8 mouse cellular contexts compared by ENCODE assay signal in genomic region chr7:6330458-6331232, GRCm38 (mm10). TPM values are rescaled to one million over a fixed set of nuclear protein-coding genes. Genes with fewer than 3 reads are reported as not detected.
DNase-seq lines count a peak whose midpoint lies in the region; ATAC-seq lines count a peak whose summit lies in the region.

No protein-coding gene starts in this region.

- no peaks in the 10 kb centered on the region for H3K27me3 ChIP-seq in midbrain, embryonic 15.5 days (replicated peaks)

- peak; percentile 90 for ATAC-seq in midbrain, embryonic 15.5 days (replicated peaks)

- H3K9ac ChIP-seq in midbrain, embryonic 15.5 days = peak overlapping the region; percentile 68

- peaks cover 4% of the 10 kb centered on the region; the same call in 1 of the 2 replicates for H3K36me3 ChIP-seq in midbrain, embryonic 15.5 days (replicated peaks)

- DNase-seq in layer of hippocampus, adult 11-12 months (ENCODE audit: low spot score) = peak; percentile 40
- no peak for DNase-seq in layer of hippocampus, adult 9-10 months (ENCODE audit: low spot score)
- DNase-seq in cerebellum, adult 8-10 months = peak; percentile 29
- DNase-seq in frontal cortex, adult 2 months (ENCODE audit: extremely low spot score in 1 of 2, low spot score in 1 of 2) = peak; percentile 20 to 41
- DNase-seq in left cerebral cortex, adult 18-20 months (ENCODE audit: low spot score in 2 of 2) = peak; percentile 21 to 22
- no peak for DNase-seq in adipocyte (ENCODE audit: low spot score)
- DNase-seq in thymus, adult 18-20 months = no peak

- WGBS in midbrain, embryonic 15.5 days = 13% methylated on average over 23 of the region's 23 CpGs

- peak overlapping the region; percentile 58 for H3K4me2 ChIP-seq in midbrain, embryonic 15.5 days

- H3K27ac ChIP-seq in midbrain, embryonic 15.5 days = peak overlapping the region; percentile 89

- H3K9me3 ChIP-seq in midbrain, embryonic 15.5 days = no peaks in the 10 kb centered on the region

- peak overlapping the region; percentile 55 for H3K4me3 ChIP-seq in midbrain, embryonic 15.5 days

- H3K4me1 ChIP-seq in midbrain, embryonic 15.5 days = peaks cover 10% of the 10 kb centered on the region

RNA-seq across cellular contexts. Expression of gene Zfp583, which starts 0.4 kb away (rescaled TPM):
- 6.8 and 8.1 TPM in 2 replicates for polyA plus RNA-seq in frontal cortex, adult 2 months (2012; rRNA removed)
- 10 to 100 TPM; 10.2 to 13.1 TPM for total RNA-seq in left cerebral cortex, adult 18-20 months (2021)
- polyA plus RNA-seq in midbrain, embryonic 15.5 days (2015; fragmentation: Nextera tagmentation; extraction: Ambion mirVana) = 14.6 TPM in 2 replicates

RNA-seq across cellular contexts. Expression of gene Gm3854, which starts 12.9 kb away (rescaled TPM):
- polyA plus RNA-seq in frontal cortex, adult 2 months (2012; rRNA removed) = 4.0 and 5.0 TPM in 2 replicates
- total RNA-seq in left cerebral cortex, adult 18-20 months (2021) = 1 to 10 TPM; 4.8 to 5.4 TPM
- 8.9 and 11.1 TPM in 2 replicates for polyA plus RNA-seq in midbrain, embryonic 15.5 days (2015; fragmentation: Nextera tagmentation; extraction: Ambion mirVana)

RNA-seq across cellular contexts. Expression of gene Zfp78, which starts 32.4 kb away (rescaled TPM):
- 2.6 and 3.3 TPM in 2 replicates for polyA plus RNA-seq in frontal cortex, adult 2 months (2012; rRNA removed)
- 1 to 10 TPM; 4.1 to 5.2 TPM for total RNA-seq in left cerebral cortex, adult 18-20 months (2021)
- 5.3 and 6.1 TPM in 2 replicates for polyA plus RNA-seq in midbrain, embryonic 15.5 days (2015; fragmentation: Nextera tagmentation; extraction: Ambion mirVana)

RNA-seq across cellular contexts. Expression of gene Zfp667, which starts 44.3 kb away (rescaled TPM):
- polyA plus RNA-seq in frontal cortex, adult 2 months (2012; rRNA removed) = 7.3 and 7.6 TPM in 2 replicates
- 10 to 100 TPM; 15.8 to 16.8 TPM for total RNA-seq in left cerebral cortex, adult 18-20 months (2021)
- 15.5 and 16.8 TPM in 2 replicates for polyA plus RNA-seq in midbrain, embryonic 15.5 days (2015; fragmentation: Nextera tagmentation; extraction: Ambion mirVana)

RNA-seq across cellular contexts. Expression of gene Zfp28, which starts 52.5 kb away (rescaled TPM):
- 9.7 and 13.7 TPM in 2 replicates for polyA plus RNA-seq in frontal cortex, adult 2 months (2012; rRNA removed)
- total RNA-seq in left cerebral cortex, adult 18-20 months (2021) = 1 to 10 TPM; 7.7 to 8.6 TPM
- polyA plus RNA-seq in midbrain, embryonic 15.5 days (2015; fragmentation: Nextera tagmentation; extraction: Ambion mirVana) = 17.7 and 18.2 TPM in 2 replicates

Comparison
In these comparisons a context has a peak if more than half of its experiments do, and no peak if none do; other contexts are left out.
1. DNase-seq: peak in layer of hippocampus, adult 11-12 months (single experiment), cerebellum, adult 8-10 months (single experiment), frontal cortex, adult 2 months (2 of 2) and left cerebral cortex, adult 18-20 months (2 of 2); none in layer of hippocampus, adult 9-10 months (single experiment), adipocyte (single experiment) and thymus, adult 18-20 months (0 of 2).